Mouse (Mus musculus) midbrain, embryonic 15.5 days (tissue): Measurements from ENCODE around the gene Exd2. TPM values are rescaled to one million over a fixed set of nuclear protein-coding genes. Genes with fewer than 3 reads are reported as not detected.
A peak's percentile ranks its signal among the peaks of the same experiment; 100 is the strongest.

Experiments used
- ATAC-seq: fragments of 200-750 bp; cut with Nextera tagmentation; replicated peaks from 2 replicates; pipeline ENCODE4 v1.8.0; 2017; ENCODE audit warnings: moderate TSS enrichment
- H3K27ac ChIP-seq: fragments of 300-500 bp; sonication (generic); 2 replicates; pipeline ENCODE4 v1.5.1; 2015; ENCODE audit warnings: mild to moderate bottlenecking, inconsistent platforms
- H3K27me3 ChIP-seq: fragments of 300-500 bp; sonication (generic); replicated peaks from 2 replicates; pipeline ENCODE4 v1.6.1; 2015; ENCODE audit warnings: inconsistent platforms
- H3K36me3 ChIP-seq: fragments of 300-500 bp; sonication (generic); replicated peaks from 2 replicates; pipeline ENCODE4 v1.6.1; 2015; ENCODE audit warnings: inconsistent platforms
- H3K4me1 ChIP-seq: fragments of 300-500 bp; sonication (generic); 2 replicates; pipeline ENCODE4 v1.6.1; 2015; ENCODE audit warnings: inconsistent platforms
- H3K4me2 ChIP-seq: fragments of 300-500 bp; sonication (generic); 2 replicates; pipeline ENCODE4 v1.6.1; 2015; ENCODE audit warnings: inconsistent platforms, mild to moderate bottlenecking, moderate library complexity
- H3K4me3 ChIP-seq: fragments of 300-500 bp; sonication (generic); 2 replicates; pipeline ENCODE4 v1.5.1; 2015; ENCODE audit warnings: mild to moderate bottlenecking, inconsistent platforms
- H3K9ac ChIP-seq: fragments of 300-500 bp; sonication (generic); 2 replicates; pipeline ENCODE4 v1.6.1; 2015; ENCODE audit warnings: mild to moderate bottlenecking, inconsistent platforms
- H3K9me3 ChIP-seq: fragments of 300-500 bp; sonication (generic); 2 replicates; pipeline ENCODE4 v1.6.1; 2016; ENCODE audit warnings: inconsistent platforms
- WGBS: fragments of 180-500 bp; shearing (Covaris S2); methylation state at CpG from one replicate; pipeline ENCODE4 v1.1.7; 2015; ENCODE audit warnings: mixed read lengths; 5-methylcytosine and 5-hydroxymethylcytosine counted together
- polyA plus RNA-seq: library from polyadenylated mRNA; unstranded; fragments of >200 nt; fragmentation: Nextera tagmentation; extraction: Ambion mirVana; gene quantifications from 2 replicates; pipeline ENCODE4 v1.2.1, GENCODE M21; 2015

Exd2 gene
- 59.6 and 69.7 TPM in 2 replicates for polyA plus RNA-seq

GRCm38 (mm10) chr12:80462942-80463651, at the start of gene Exd2:
Gene Exd2 (plus strand): TSS chr12:80463095.
- WGBS = under 1% methylated on average over 43 of the region's 45 CpGs
- H3K4me3 ChIP-seq = peak within 1 kb of the TSS; percentile 83
- ATAC-seq = peak; percentile 98
- peak within 1 kb of the TSS; percentile 81 for H3K27ac ChIP-seq
- H3K4me1 ChIP-seq = peaks cover 11% of the 10 kb centered on the region
- H3K9me3 ChIP-seq = no peaks in the 10 kb centered on the region
- peak within 1 kb of the TSS; percentile 72 for H3K4me2 ChIP-seq
- H3K36me3 ChIP-seq = no peaks in the 10 kb centered on the region
- peak within 1 kb of the TSS; percentile 72 for H3K9ac ChIP-seq
- no peaks in the 10 kb centered on the region for H3K27me3 ChIP-seq

- Histone ChIP-seq H3K4me2 (no peak overlapping the region), H3K9ac (no peak overlapping the region), H3K27me3 (no peaks in the 10 kb centered on the region), H3K9me3 (0 out of 2 replicates have a peak, but pooled peaks cover 4% of the 10 kb centered on the region), H3K4me3 (no peak overlapping the region), H3K4me1 (no peaks in the 10 kb centered on the region), H3K36me3 (peaks cover 7% of the 10 kb centered on the region), H3K27ac (no peak overlapping the region)
- ATAC-seq = no peak
- 97% methylated on average over 2 of the region's 2 CpGs for WGBS
These were observed 47.8 kb upstream of the Exd2 start for GRCm38 (mm10) chr12:80415100-80415499.

GRCm38 (mm10) chr12:80427683-80428082, 35.2 kb upstream of the Exd2 start:
- WGBS = 94% methylated on average over 3 of the region's 3 CpGs
- Histone ChIP-seq H3K9me3 (no peaks in the 10 kb centered on the region), H3K27ac (no peak overlapping the region), H3K4me2 (no peak overlapping the region), H3K4me1 (peaks cover 9% of the 10 kb centered on the region), H3K4me3 (no peak overlapping the region), H3K9ac (no peak overlapping the region), H3K27me3 (no peaks in the 10 kb centered on the region), H3K36me3 (peaks cover 6% of the 10 kb centered on the region; the same call in 1 of the 2 replicates)
- ATAC-seq = no peak

DNA sequence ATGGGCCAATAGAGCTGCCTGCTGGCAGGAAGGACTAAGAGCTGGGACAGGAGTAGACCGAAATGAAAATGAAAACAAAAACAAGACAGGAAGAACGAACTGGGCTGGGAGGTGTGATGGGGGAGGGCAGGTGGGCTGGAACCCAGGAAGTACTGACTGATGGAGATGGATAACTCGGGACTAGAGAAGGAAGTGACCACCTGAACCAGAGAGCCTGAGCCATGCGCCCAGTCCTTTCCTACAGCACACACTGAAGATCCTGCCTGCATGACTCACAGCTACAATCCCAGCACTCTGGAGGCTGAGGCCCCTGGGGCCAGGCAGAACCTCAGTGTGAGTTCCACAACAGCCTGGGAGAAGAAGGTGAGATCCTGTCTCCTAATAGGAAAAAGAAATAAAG, 29.6 kb upstream of the Exd2 start:
- H3K9ac ChIP-seq = no peak overlapping the region

DNA sequence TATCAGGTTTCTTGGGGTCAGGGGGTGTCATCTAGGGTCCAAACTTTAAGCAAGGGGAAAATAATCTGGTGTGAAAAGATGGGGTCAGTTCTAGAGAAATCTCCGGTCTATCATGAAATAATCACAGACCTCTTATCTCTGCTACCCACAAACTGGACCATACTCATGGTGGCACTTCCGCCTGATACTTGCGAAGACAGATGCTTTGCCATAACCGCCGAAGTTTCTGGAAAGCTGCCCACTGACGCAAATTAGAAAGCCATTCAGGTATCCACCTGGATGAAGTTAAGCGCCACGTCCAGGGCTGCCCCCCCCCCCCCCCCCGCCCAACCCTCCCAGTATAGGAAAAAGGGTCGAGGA, 28.3 kb upstream of the Exd2 start:
- H3K9ac ChIP-seq = peak overlapping the region; percentile 96
- no peaks in the 10 kb centered on the region for H3K9me3 ChIP-seq
- 9% methylated on average over 8 of the region's 10 CpGs for WGBS
- H3K27me3 ChIP-seq = no peaks in the 10 kb centered on the region
- H3K4me2 ChIP-seq = peak overlapping the region; percentile 73
- H3K36me3 ChIP-seq = no peaks in the 10 kb centered on the region
- peaks cover 35% of the 10 kb centered on the region for H3K4me1 ChIP-seq
- H3K27ac ChIP-seq = peak overlapping the region; percentile 96
- peak overlapping the region; percentile 96 for H3K4me3 ChIP-seq
- no peak for ATAC-seq

More for the DNA sequence above, 29.6 kb upstream of the Exd2 start:
- Histone ChIP-seq H3K4me3 (no peak overlapping the region), H3K36me3 (no peaks in the 10 kb centered on the region), H3K4me2 (peak overlapping the region; percentile 16; the same call in 1 of the 2 replicates), H3K27ac (no peak overlapping the region), H3K9me3 (no peaks in the 10 kb centered on the region), H3K27me3 (no peaks in the 10 kb centered on the region), H3K4me1 (peaks cover 35% of the 10 kb centered on the region)
- 87% methylated on average over 4 of the region's 4 CpGs for WGBS
- no peak for ATAC-seq

DNA sequence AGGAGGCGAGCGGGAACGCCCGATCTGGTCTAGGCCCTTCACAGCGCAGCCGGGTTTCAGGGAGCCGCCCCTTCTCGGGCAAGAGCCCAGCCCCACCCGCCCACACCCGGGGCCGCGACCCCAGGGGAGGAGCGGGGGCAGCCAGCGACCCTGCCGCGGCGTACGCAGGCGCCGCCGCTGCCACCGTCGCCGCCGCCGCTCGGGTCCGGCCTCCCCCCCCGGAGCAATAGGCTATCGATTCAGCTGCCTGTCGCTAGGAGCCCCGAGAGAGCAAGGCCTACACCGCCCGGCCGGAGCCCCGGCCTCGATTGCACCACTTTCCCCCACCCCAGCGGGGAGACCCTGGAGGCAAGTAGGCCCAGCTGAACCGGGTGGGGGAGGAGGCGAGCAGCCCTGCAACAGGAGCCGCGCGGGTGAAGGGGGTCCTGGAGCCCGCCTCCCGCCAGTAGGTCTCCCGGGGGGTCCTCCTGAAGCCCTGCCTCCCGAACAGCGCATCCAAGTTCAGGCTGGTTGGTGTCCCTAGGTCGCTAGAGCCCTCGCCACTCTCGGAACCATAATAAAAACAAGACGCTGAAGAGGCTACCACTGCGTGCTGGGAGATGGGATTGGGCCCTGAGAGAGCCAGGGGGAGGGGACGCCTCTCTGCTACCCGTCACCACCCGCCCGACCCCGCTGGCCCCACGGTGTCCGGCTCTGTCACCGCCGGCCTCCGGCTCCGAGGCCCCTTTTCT, 27.8 kb upstream of the Exd2 start:
- Histone ChIP-seq H3K27me3 (no peaks in the 10 kb centered on the region), H3K4me2 (peak overlapping the region; percentile 73), H3K9me3 (no peaks in the 10 kb centered on the region), H3K4me1 (peaks cover 35% of the 10 kb centered on the region), H3K36me3 (no peaks in the 10 kb centered on the region), H3K9ac (peak overlapping the region; percentile 96), H3K4me3 (peak overlapping the region; percentile 96), H3K27ac (peak overlapping the region; percentile 96)
- WGBS = under 1% methylated on average over 54 of the region's 64 CpGs
- ATAC-seq = peak; percentile 74

DNA sequence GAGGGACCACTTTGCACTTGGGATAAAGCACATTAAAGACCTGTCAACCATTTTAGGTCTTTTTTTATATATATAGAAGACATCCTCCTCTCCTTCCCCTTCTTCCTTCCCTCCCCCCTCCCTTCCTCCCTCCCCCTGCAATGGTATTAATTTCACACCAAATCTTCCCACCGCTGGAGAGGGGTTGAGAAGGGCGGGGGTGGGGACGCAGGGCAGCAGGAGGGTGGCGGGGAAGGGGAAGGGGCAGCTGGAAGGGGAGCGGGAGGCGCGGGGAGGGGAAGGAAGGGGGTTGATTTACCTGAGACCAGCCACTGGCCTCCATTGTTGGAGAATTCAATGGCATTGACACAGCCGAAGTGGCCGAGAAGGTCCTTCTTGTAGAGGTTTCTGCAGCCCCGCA, 27.0 kb upstream of the Exd2 start:
- peak overlapping the region; percentile 73 for H3K4me2 ChIP-seq
- H3K36me3 ChIP-seq = no peaks in the 10 kb centered on the region
- H3K4me3 ChIP-seq = peak overlapping the region; percentile 96
- H3K4me1 ChIP-seq = peaks cover 35% of the 10 kb centered on the region
- peak overlapping the region; percentile 96 for H3K27ac ChIP-seq
- WGBS = 0% methylated on average over 4 of the region's 10 CpGs
- no peaks in the 10 kb centered on the region for H3K27me3 ChIP-seq
- H3K9ac ChIP-seq = peak overlapping the region; percentile 96
- H3K9me3 ChIP-seq = no peaks in the 10 kb centered on the region
- ATAC-seq = peak; percentile 53

DNA sequence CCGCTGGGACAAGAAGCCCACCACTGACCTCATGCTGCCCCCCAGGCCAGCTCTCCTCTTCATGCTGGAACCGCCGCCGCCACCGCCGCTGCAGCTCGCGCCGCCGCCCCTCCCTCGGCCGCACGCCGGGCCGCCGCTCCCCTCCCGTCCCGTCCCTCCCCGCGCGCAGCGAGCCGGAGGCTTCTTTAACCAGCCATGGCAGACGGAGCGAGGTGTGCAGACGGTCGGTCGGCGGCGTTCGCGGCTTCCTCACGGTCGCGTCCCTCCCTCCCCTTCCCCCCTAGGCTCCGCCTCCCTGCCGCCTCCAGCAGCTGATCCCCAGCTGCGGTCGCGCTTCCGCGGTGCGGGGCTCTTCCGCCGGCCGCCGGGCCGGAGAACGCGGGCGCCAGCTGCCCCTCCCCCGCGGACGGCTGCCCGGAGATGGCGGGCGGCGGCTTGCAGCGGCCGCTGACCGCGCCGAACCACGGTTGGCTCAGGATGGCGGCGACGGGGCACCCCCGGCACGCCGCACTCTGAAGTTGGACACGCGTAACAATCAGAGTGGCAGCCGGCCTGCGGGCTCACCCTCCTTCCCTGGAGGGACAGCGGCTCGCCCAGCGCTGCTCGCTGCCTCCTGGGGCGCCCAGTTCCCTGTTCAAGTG, 26.4 kb upstream of the Exd2 start, which contains the start of gene Dcaf5:
Dcaf5 (minus strand) TSS at position 266 of the 641 bp plus-strand sequence.
- Histone ChIP-seq H3K4me2 (peak within 1 kb of the TSS; percentile 73), H3K27me3 (no peaks in the 10 kb centered on the region), H3K4me3 (peak within 1 kb of the TSS; percentile 96), H3K27ac (peak within 1 kb of the TSS; percentile 96), H3K9me3 (no peaks in the 10 kb centered on the region), H3K4me1 (peaks cover 35% of the 10 kb centered on the region), H3K36me3 (no peaks in the 10 kb centered on the region), H3K9ac (peak within 1 kb of the TSS; percentile 96)
- 0% methylated on average over 74 of the region's 79 CpGs for WGBS
- peak; percentile 88 for ATAC-seq

- Histone ChIP-seq H3K9me3 (no peaks in the 10 kb centered on the region), H3K9ac (peak overlapping the region; percentile 96), H3K4me1 (peaks cover 31% of the 10 kb centered on the region), H3K4me3 (peak overlapping the region; percentile 96), H3K36me3 (no peaks in the 10 kb centered on the region), H3K27me3 (no peaks in the 10 kb centered on the region), H3K4me2 (peak overlapping the region; percentile 73), H3K27ac (peak overlapping the region; percentile 96)
- 27% methylated on average over 4 of the region's 4 CpGs for WGBS
- ATAC-seq = no peak
These were observed 25.7 kb upstream of the Exd2 start for GRCm38 (mm10) chr12:80437051-80437675.

- no peaks in the 10 kb centered on the region for H3K27me3 ChIP-seq
- H3K4me3 ChIP-seq = no peak overlapping the region
- no peak overlapping the region for H3K9ac ChIP-seq
- no peak overlapping the region for H3K27ac ChIP-seq
- no peak overlapping the region for H3K4me2 ChIP-seq
- no peaks in the 10 kb centered on the region for H3K9me3 ChIP-seq
- H3K4me1 ChIP-seq = peaks cover 7% of the 10 kb centered on the region; the same call in 1 of the 2 replicates
- WGBS = 76% methylated on average over 2 of the region's 2 CpGs
- no peaks in the 10 kb centered on the region for H3K36me3 ChIP-seq
- ATAC-seq = no peak
These were observed 21.9 kb upstream of the Exd2 start for GRCm38 (mm10) chr12:80440957-80441356.

DNA sequence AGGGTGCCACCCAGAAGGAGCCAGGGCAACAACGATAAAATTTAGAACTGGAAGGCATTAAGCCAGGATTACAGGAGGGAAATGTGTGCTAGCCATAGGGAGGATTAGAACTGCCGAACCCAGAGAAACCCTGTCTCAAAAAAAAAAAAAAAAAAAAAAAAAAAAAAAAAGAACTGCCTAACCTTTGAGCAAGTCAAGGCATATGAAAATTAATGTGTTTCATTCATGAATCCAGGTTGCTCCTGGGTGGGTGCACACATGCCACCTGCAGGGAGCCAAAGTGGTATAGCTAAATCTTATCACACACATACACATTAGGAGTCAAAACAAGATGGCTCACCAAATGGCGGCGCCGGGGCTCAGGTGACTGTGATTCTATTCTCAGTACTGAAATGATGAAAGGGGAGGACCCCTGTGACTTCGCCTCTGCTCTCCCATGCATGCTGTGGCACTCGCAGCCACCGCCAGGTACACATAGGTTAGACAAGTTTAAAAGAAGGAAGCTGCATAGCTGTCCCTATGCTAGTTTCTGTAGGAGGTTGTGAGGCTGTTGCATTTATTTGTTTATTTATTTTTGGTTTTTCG, 18.3 kb upstream of the Exd2 start:
- Histone ChIP-seq H3K4me1 (no peaks in the 10 kb centered on the region), H3K27me3 (no peaks in the 10 kb centered on the region), H3K36me3 (no peaks in the 10 kb centered on the region), H3K27ac (no peak overlapping the region), H3K4me3 (no peak overlapping the region), H3K4me2 (no peak overlapping the region), H3K9ac (no peak overlapping the region), H3K9me3 (no peaks in the 10 kb centered on the region)
- ATAC-seq = no peak
- WGBS = 89% methylated on average over 9 of the region's 9 CpGs
